Mouse (Mus musculus): ENCODE measurements around the gene Cdkal1. TPM values are rescaled to one million over a fixed set of nuclear protein-coding genes. Genes with fewer than 3 reads are reported as not detected.

Cdkal1 gene
- polyA plus RNA-seq, 1 experiment = 11.5 TPM

GRCm38 (mm10) chr13:29824326-29824725 is 31.1 kb downstream of the Cdkal1 start:
- WGBS = 87% methylated on average over 8 of the region's 8 CpGs
- Histone ChIP-seq H3K27ac (ENCODE audit: control insufficient read depth, insufficient read depth, low read depth, low read length, poor library complexity) (no peak overlapping the region), H3K4me1 (ENCODE audit: control insufficient read depth, insufficient read depth, low read length) (no peaks in the 10 kb centered on the region), H3K4me3 (replicated peaks; ENCODE audit: control insufficient read depth, low read depth, low read length) (no peak overlapping the region)
- TF ChIP-seq POLR2A (IDR thresholded peaks at IDR 0.05; ENCODE audit: borderline replicate concordance, control insufficient read depth, low read depth, low read length) (no peak), CTCF (IDR thresholded peaks at IDR 0.05; ENCODE audit: control insufficient read depth, insufficient read depth, low read length) (no peak)

- WGBS = 77% methylated on average over 9 of the region's 9 CpGs
- no peak for TF ChIP-seq POLR2A (IDR thresholded peaks at IDR 0.05; ENCODE audit: borderline replicate concordance, control insufficient read depth, low read depth, low read length)
- TF ChIP-seq CTCF (IDR thresholded peaks at IDR 0.05; ENCODE audit: control insufficient read depth, insufficient read depth, low read length) = no peak
- Histone ChIP-seq H3K4me3 (replicated peaks; ENCODE audit: control insufficient read depth, low read depth, low read length) (no peak overlapping the region), H3K27ac (ENCODE audit: control insufficient read depth, insufficient read depth, low read depth, low read length, poor library complexity) (no peak overlapping the region), H3K4me1 (ENCODE audit: control insufficient read depth, insufficient read depth, low read length) (no peaks in the 10 kb centered on the region; the same call in 1 of the 2 replicates)
Measured at GRCm38 (mm10) chr13:29823906-29824305, 31.6 kb downstream of the Cdkal1 start.

GRCm38 (mm10) chr13:29823487-29823886 is 32.0 kb downstream of the Cdkal1 start:
- H3K4me1 ChIP-seq (ENCODE audit: control insufficient read depth, insufficient read depth, low read length) = no peaks in the 10 kb centered on the region; the same call in 1 of the 2 replicates
- TF ChIP-seq POLR2A (IDR thresholded peaks at IDR 0.05; ENCODE audit: borderline replicate concordance, control insufficient read depth, low read depth, low read length) (no peak), CTCF (IDR thresholded peaks at IDR 0.05; ENCODE audit: control insufficient read depth, insufficient read depth, low read length) (no peak)
- no peak overlapping the region for H3K4me3 ChIP-seq (replicated peaks; ENCODE audit: control insufficient read depth, low read depth, low read length)
- no peak overlapping the region for H3K27ac ChIP-seq (ENCODE audit: control insufficient read depth, insufficient read depth, low read depth, low read length, poor library complexity)
- 90% methylated on average over 8 of the region's 8 CpGs for WGBS

- 71% methylated on average over 9 of the region's 9 CpGs for WGBS
- no peaks in the 10 kb centered on the region; the same call in 1 of the 2 replicates for H3K4me1 ChIP-seq (ENCODE audit: control insufficient read depth, insufficient read depth, low read length)
- no peak overlapping the region for H3K27ac ChIP-seq (ENCODE audit: control insufficient read depth, insufficient read depth, low read depth, low read length, poor library complexity)
- no peak overlapping the region for H3K4me3 ChIP-seq (replicated peaks; ENCODE audit: control insufficient read depth, low read depth, low read length)
- TF ChIP-seq CTCF (IDR thresholded peaks at IDR 0.05; ENCODE audit: control insufficient read depth, insufficient read depth, low read length) = no peak
- no peak for TF ChIP-seq POLR2A (IDR thresholded peaks at IDR 0.05; ENCODE audit: borderline replicate concordance, control insufficient read depth, low read depth, low read length)
Measured at GRCm38 (mm10) chr13:29819910-29820583, 35.4 kb downstream of the Cdkal1 start.

GRCm38 (mm10) chr13:29819147-29819546 is 36.3 kb downstream of the Cdkal1 start:
- WGBS = 87% methylated on average over 3 of the region's 3 CpGs
- Histone ChIP-seq H3K27ac (ENCODE audit: control insufficient read depth, insufficient read depth, low read depth, low read length, poor library complexity) (no peak overlapping the region), H3K4me1 (ENCODE audit: control insufficient read depth, insufficient read depth, low read length) (no peaks in the 10 kb centered on the region; the same call in 1 of the 2 replicates), H3K4me3 (replicated peaks; ENCODE audit: control insufficient read depth, low read depth, low read length) (no peak overlapping the region)
- TF ChIP-seq CTCF (IDR thresholded peaks at IDR 0.05; ENCODE audit: control insufficient read depth, insufficient read depth, low read length) = no peak
- no peak for TF ChIP-seq POLR2A (IDR thresholded peaks at IDR 0.05; ENCODE audit: borderline replicate concordance, control insufficient read depth, low read depth, low read length)

DNA sequence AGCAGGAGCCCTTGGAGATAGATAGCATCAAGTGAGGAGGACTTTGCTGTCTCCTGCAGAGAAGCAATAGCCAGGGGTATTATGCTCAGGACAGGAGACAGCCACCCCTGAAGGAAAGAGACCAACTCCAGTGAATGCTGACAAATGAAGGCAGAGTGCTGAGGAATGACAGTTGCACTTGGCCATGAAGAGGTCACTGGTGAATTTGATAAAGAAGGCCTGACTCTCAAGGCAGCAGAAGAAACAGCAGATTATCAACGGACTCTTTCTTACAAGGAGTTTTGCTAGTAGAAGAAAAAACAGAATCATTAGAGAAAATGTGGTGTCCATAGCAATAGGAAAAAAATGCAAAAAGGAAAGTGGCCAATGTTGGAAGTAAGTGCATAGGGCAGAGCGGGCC is 37.2 kb downstream of the Cdkal1 start:
- Histone ChIP-seq H3K4me3 (replicated peaks; ENCODE audit: control insufficient read depth, low read depth, low read length) (no peak overlapping the region), H3K27ac (ENCODE audit: control insufficient read depth, insufficient read depth, low read depth, low read length, poor library complexity) (no peak overlapping the region), H3K4me1 (ENCODE audit: control insufficient read depth, insufficient read depth, low read length) (no peaks in the 10 kb centered on the region; the same call in 1 of the 2 replicates)
- 66% methylated on average over 2 of the region's 2 CpGs for WGBS
- TF ChIP-seq CTCF (IDR thresholded peaks at IDR 0.05; ENCODE audit: control insufficient read depth, insufficient read depth, low read length) (no peak), POLR2A (IDR thresholded peaks at IDR 0.05; ENCODE audit: borderline replicate concordance, control insufficient read depth, low read depth, low read length) (no peak)

GRCm38 (mm10) chr13:29810780-29811179 is 44.7 kb downstream of the Cdkal1 start:
- Histone ChIP-seq H3K4me1 (ENCODE audit: control insufficient read depth, insufficient read depth, low read length) (no peaks in the 10 kb centered on the region), H3K4me3 (replicated peaks; ENCODE audit: control insufficient read depth, low read depth, low read length) (no peak overlapping the region), H3K27ac (ENCODE audit: control insufficient read depth, insufficient read depth, low read depth, low read length, poor library complexity) (no peak overlapping the region)
- TF ChIP-seq CTCF (IDR thresholded peaks at IDR 0.05; ENCODE audit: control insufficient read depth, insufficient read depth, low read length) = no peak
- no peak for TF ChIP-seq POLR2A (IDR thresholded peaks at IDR 0.05; ENCODE audit: borderline replicate concordance, control insufficient read depth, low read depth, low read length)
- WGBS = 88% methylated on average over 4 of the region's 4 CpGs

DNA sequence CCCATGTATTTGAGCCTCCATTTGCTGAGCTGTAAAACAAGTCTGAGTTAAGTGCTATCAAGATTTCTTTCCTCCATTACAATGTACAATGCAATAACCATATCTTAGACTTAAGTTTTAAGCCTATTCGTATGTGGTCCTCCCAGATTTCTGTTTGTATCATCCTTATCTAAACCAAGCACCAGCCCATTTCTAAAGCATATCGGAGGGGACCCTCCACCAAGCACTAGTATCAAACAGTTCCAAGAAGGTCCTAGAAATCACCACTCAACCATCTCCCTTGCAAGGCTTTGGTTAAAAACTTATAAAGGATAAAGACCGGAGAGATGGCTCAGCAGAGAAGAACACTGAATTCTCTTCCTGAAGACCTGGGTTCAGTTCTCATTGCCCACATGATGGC is 47.1 kb downstream of the Cdkal1 start:
- H3K4me3 ChIP-seq (replicated peaks; ENCODE audit: control insufficient read depth, low read depth, low read length) = no peak overlapping the region
- H3K27ac ChIP-seq (ENCODE audit: control insufficient read depth, insufficient read depth, low read depth, low read length, poor library complexity) = no peak overlapping the region
- 70% methylated on average over 3 of the region's 3 CpGs for WGBS
- TF ChIP-seq CTCF (IDR thresholded peaks at IDR 0.05; ENCODE audit: control insufficient read depth, insufficient read depth, low read length) (no peak), POLR2A (IDR thresholded peaks at IDR 0.05; ENCODE audit: borderline replicate concordance, control insufficient read depth, low read depth, low read length) (no peak)
- no peaks in the 10 kb centered on the region for H3K4me1 ChIP-seq (ENCODE audit: control insufficient read depth, insufficient read depth, low read length)
